Mouse (Mus musculus): ENCODE measurements at regions not wholly inside any gene's neighbourhood (a gene's known extent, or its start where the extent isn't known, plus 50 kb on each side); places are given as distances from the start of the nearest gene placed in this dataset.

DNA sequence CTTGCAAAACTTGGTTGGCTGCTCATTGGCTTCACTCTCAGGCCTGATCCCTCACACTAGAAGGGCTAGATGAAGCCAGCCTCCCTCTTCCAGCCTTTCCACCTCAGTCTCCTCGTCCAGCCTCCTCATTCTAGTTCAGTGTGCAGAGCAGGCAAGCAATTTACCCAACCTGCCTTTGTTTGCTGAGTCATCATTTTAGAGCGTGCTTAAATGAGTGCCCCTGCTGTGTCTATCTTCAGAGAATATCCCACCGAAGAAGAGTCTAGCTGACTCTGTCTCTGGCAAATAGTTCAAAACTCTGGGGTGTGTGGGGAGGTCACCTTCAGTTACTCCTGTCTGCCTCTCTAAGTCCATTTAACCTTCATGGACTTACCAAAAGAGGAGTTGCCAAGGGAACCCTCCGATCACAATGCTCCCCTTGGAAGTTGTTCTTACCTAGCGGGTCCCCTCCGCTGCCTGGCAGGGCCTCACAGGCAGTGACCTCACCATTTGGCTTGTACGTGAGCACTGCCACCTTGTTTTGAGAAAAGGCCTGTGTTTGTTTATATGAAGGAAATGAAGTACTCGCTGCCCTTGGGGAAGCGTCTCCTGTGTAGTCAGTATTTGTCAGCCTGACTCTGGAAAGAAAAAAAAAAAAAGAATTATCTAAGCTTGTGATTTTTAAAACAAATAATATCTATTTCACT, 175.2 kb upstream of the Irx3 start:
- ATAC-seq (replicated peaks; ENCODE audit: low read depth, poor library complexity, severe bottlenecking) = no peak

DNA sequence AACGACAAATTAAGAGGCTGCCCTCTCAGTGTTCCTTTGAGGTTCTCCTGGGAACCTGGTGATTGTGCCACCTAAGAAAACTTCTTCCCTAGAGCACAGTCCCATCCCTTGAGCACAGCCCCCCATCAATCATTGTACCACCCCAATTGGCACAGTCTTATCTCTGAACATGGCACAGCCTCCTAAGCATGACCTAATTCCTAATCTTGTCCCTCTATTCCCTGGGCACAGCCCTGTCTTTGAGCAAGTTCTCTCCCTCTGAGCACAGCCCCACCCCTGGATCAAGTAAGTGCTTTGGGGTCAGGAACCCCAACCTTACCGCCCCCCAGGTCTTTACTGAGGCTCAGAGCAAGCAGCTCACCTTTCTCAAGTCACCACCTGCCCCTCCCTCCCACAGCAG, 173.6 kb upstream of the Irx3 start:
- no peak for ATAC-seq (replicated peaks; ENCODE audit: low read depth, poor library complexity, severe bottlenecking)

DNA sequence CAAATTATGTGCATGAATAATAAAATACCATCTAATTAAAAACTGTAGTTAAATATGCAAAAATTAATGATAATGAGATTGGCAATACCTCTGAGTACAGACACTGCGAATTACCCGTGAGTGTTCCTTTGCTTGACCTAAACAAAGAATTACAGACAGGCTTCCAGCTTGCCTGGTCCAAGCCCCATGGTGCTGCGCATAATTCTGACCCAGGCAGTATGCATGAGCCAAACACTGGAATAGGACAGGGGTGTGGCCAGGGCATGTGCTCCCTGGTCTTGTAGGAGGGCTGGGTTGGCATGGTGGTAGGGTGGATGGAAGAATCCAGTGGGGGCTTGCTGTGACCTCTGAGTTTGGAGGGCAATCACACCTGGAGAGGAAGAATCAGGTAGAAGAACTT, 172.8 kb upstream of the Irx3 start:
- no peak for ATAC-seq (replicated peaks; ENCODE audit: low read depth, poor library complexity, severe bottlenecking)

DNA sequence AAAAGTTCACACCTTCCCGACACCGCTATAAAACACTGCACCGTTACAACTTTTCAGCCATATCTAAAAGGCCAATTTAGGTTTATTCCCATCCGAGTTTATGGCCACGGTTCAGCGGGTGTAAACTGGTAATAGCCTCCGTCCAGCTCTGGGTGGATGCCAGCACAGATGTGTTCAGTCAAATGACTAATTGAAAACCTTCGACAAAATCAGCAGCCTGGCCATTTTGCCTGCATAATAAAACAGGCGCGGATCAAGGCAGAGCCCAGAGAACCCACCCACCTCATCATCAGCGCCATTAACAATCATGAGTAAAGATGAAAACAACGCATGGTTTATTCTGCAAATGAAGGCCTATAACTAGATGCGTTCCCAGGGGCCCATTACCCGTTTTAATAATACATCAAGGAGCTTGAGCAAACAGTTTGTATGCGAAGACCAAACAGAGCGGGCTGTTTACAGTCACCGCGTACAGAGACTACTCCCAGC, 172.1 kb upstream of the Irx3 start:
- no peak for ATAC-seq (replicated peaks; ENCODE audit: low read depth, poor library complexity, severe bottlenecking)

DNA sequence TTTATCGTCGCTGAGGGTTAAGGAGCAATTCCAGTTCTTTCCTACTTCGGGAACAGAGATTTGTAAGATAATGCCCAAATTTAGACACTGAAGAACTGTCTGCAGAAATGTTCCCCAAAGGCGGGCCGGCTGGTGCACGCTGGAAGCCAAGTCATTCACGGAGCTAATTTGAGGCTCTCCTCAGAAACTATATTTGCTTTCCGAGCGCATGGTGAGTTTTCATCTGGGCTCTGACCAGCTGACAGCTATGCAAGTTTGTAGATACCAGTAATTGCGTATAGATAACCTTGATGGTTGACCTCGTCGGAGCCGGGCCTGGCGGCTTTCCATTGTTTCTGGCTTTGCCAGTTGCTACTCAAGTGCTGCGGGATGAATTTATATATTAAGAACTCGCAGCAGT, 165.5 kb upstream of the Irx3 start:
- no peak for ATAC-seq (replicated peaks; ENCODE audit: low read depth, poor library complexity, severe bottlenecking)

- ATAC-seq (replicated peaks; ENCODE audit: low read depth, poor library complexity, severe bottlenecking) = peak; percentile 60; the same call in 1 of the 2 replicates
These were observed 165.1 kb upstream of the Irx3 start for GRCm38 (mm10) chr8:91966891-91967370.

- ATAC-seq (replicated peaks; ENCODE audit: low read depth, poor library complexity, severe bottlenecking) = no peak
These were observed 159.8 kb upstream of the Irx3 start for GRCm38 (mm10) chr8:91961696-91962095.

DNA sequence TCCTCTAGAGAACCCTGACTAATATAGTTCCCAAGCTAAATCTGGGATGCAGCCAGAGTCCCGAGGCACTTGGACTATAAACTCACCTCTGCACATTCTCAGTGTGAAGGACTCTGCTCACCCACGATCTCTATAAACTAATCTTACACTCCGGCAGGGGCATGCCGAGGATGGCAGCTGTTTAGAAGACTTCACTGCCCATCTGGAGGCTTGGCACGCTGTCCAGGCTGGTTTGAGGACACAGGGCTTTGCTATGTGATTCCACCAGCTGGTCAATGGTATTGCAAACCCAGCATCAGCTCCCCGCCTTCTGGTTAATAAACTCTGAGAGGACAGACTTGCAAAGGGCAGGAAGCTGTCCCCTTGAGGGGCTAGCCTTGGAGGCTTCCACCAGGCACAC, 153.3 kb upstream of the Irx3 start:
- no peak for ATAC-seq (replicated peaks; ENCODE audit: low read depth, poor library complexity, severe bottlenecking)

DNA sequence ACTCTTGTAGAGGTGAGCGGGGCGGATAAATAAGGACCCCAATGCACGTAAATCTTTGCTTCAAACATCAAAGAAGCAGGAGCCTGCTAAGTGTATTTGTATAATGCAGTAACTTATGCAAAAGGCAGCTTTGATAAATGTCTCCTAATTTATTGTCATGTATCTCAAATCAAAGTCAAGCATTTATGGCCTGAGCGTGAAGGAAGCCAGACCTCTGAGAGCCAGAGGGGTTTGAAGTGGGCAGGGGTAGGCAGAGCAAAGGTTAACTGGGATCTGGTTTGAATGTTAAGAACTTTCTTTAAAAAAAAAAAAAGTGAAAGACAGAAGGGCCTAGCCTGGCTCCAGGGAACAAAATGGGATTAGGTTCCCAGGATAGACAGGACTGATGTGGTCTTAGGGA, 151.1 kb upstream of the Irx3 start:
- no peak for ATAC-seq (replicated peaks; ENCODE audit: low read depth, poor library complexity, severe bottlenecking)

- ATAC-seq (replicated peaks; ENCODE audit: low read depth, poor library complexity, severe bottlenecking) = no peak
These were observed 147.2 kb upstream of the Irx3 start for GRCm38 (mm10) chr8:91949110-91949509.

DNA sequence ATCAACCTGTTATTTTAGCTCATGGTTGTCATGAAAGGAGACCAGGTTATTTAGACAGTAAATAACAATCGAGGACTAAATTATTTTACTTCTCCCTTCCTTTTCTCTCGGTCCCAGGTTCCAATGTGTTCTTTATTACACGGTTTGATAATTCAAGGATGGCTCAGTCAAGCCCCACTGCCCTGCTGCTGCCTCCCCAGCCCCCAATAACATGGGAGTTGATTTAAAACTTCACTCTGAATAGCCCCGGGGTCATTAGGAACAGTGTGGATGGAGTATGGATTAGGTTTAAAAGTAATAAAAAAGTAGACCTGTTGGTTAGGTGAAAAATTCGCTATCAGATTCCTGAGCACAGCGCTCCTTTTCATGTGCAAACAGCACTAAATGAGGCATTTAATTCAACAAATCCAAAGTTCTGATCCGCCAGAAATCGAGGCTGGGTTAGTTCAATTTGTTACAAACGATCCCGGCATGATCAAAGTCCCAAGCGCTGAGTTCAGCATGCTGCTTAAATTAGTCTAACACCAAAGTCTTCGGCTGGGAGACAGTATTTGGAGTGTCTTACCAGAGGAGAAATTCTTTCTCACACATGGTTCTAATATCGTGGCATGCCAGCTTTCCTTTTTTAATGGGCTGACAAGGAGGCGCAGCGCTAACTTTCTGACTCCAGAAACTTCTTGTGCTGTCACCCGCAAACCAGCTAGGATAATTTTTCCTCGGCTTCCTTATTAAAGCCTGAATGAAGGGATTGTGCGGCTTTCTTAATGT, 146.5 kb upstream of the Irx3 start:
- no peak for ATAC-seq (replicated peaks; ENCODE audit: low read depth, poor library complexity, severe bottlenecking)

- no peak for ATAC-seq (replicated peaks; ENCODE audit: low read depth, poor library complexity, severe bottlenecking)
These were observed 139.1 kb upstream of the Irx3 start for GRCm38 (mm10) chr8:91941005-91941404.

- ATAC-seq (replicated peaks; ENCODE audit: low read depth, poor library complexity, severe bottlenecking) = no peak
These were observed 135.4 kb upstream of the Irx3 start for GRCm38 (mm10) chr8:91937227-91937626.

- ATAC-seq (replicated peaks; ENCODE audit: low read depth, poor library complexity, severe bottlenecking) = no peak
These were observed 128.7 kb upstream of the Irx3 start for GRCm38 (mm10) chr8:91930520-91930919.

DNA sequence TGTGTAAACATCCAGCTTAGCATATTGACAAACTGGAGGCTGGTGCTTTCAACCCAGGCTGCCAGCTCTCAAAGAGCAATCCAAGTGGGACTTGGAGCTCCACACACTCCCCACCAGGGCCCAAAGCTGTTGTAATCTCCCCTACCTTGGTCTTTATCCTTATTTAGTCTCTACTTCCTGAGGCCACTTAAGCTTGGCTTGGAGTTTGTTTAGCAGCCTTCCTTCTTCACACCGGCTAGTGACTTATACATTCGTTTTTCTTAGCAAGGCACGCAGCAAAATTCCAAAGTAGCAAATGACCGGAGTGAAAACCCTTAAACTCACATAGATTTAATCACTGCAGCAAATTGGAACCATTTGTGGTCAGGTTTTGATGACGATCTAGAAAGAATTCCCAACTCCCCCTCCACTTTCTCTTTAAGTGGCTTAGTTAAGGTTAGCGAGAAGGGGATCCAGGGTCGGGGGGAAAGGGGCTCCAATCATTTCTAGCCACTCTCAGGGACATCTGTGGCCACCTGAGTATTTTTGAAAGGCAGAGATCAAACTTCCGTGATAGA, 124.2 kb upstream of the Irx3 start:
- no peak for ATAC-seq (replicated peaks; ENCODE audit: low read depth, poor library complexity, severe bottlenecking)

GRCm38 (mm10) chr8:91924152-91924551, 122.3 kb upstream of the Irx3 start:
- no peak for ATAC-seq (replicated peaks; ENCODE audit: low read depth, poor library complexity, severe bottlenecking)

DNA sequence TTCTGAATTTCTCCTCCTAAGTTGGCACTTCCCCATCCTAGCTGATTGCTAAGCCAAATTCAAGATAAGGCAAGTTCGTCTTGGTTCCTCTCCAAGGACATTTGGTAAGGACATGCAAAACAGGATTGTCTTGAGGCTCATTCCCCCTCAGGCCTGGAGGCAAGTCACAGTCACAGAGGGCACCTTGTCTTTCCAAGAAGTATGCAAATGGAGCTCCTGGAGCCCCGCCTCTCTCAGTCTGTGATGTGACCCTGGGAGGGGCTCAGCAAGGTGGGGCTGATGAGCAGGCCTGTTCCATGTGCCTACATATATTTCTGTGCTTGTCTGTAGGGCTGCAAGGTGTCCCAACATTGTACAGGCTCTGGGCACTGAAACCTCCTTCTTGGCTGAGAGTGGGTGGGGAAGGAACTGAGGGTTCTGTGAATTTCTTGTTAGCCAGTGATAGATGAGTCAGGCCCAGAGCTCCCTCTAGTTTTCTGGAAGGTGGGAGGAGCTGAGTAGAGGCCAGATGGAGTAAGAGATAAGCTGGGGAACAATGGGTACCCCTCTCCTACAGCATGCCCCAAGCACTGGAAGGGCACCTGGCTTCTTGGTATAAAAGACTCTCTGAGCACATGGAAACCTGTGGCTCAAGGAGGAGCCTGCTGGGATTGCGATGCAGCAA, 120.5 kb upstream of the Irx3 start:
- no peak for ATAC-seq (replicated peaks; ENCODE audit: low read depth, poor library complexity, severe bottlenecking)

GRCm38 (mm10) chr8:91917834-91918233, 116.0 kb upstream of the Irx3 start:
- ATAC-seq (replicated peaks; ENCODE audit: low read depth, poor library complexity, severe bottlenecking) = no peak

- no peak for ATAC-seq (replicated peaks; ENCODE audit: low read depth, poor library complexity, severe bottlenecking)
These were observed 112.1 kb upstream of the Irx3 start for GRCm38 (mm10) chr8:91913971-91914370.

- no peak for ATAC-seq (replicated peaks; ENCODE audit: low read depth, poor library complexity, severe bottlenecking)
These were observed 111.3 kb upstream of the Irx3 start for GRCm38 (mm10) chr8:91913121-91913520.

All from common myeloid progenitor, adult 5-6 weeks (primary cell).